Mouse (Mus musculus) spleen, adult 2 months (tissue): ENCODE data around the gene Acp5.

Source experiments
- CTCF ChIP-seq: fragments of 200-500 bp; IDR thresholded peaks from 2 replicates; pipeline ENCODE4 v1.5.1; 2011; ENCODE audit warnings: mild to moderate bottlenecking, inconsistent platforms; ENCODE audit not compliant: insufficient read depth, insufficient read length, insufficient replicate concordance; ENCODE audit errors: extremely low read depth
- POLR2A ChIP-seq: fragments of 200-500 bp; IDR thresholded peaks from 2 replicates; pipeline ENCODE4 v1.6.1; 2011; ENCODE audit warnings: low read depth, low read length, inconsistent platforms

GRCm38 (mm10) chr9:22134988-22135643, 395 bp downstream of the Acp5 start:
- TF ChIP-seq CTCF (no peak), POLR2A (no peak)
